Mouse (Mus musculus) retina, postnatal 7 days (tissue): ENCODE results near the gene Snapin.
A peak's percentile ranks its signal among the peaks of the same experiment; 100 is the strongest.

Source experiments
- DNase-seq: peaks from one replicate; pipeline ENCODE4 v3.0.0-alpha.2; 2012; ENCODE audit warnings: low read depth, low spot score

The Snapin gene

GRCm38 (mm10) chr3:90490696-90491256 is at the start of gene Snapin:
TSS of gene Snapin (minus strand) at chr3:90491033.
- peak; percentile 91 for DNase-seq

- no peak for DNase-seq
Observed at GRCm38 (mm10) chr3:90537905-90538296, 47.1 kb upstream of the Snapin start.

- no peak for DNase-seq
Observed at GRCm38 (mm10) chr3:90537141-90537904, 46.5 kb upstream of the Snapin start, which contains the start of gene S100a16. TSS of gene S100a16 (plus strand) at chr3:90537254.

- DNase-seq, result no peak
Observed at GRCm38 (mm10) chr3:90535446-90535845, 44.6 kb upstream of the Snapin start.

GRCm38 (mm10) chr3:90531713-90532112 is 40.9 kb upstream of the Snapin start:
- DNase-seq, result no peak

GRCm38 (mm10) chr3:90527291-90527873 is 36.5 kb upstream of the Snapin start:
- no peak for DNase-seq

GRCm38 (mm10) chr3:90526580-90526979 is 35.7 kb upstream of the Snapin start, which contains the start of gene S100a14:
TSS of gene S100a14 (plus strand) at chr3:90526856.
- no peak for DNase-seq

GRCm38 (mm10) chr3:90526076-90526475 is 35.2 kb upstream of the Snapin start:
- DNase-seq, result no peak

- peak; percentile 33 for DNase-seq
Observed at GRCm38 (mm10) chr3:90525421-90525820, 34.6 kb upstream of the Snapin start.

GRCm38 (mm10) chr3:90517711-90518110 is 26.9 kb upstream of the Snapin start:
- DNase-seq, result no peak

- no peak for DNase-seq
Observed at GRCm38 (mm10) chr3:90515789-90516188, 25.0 kb upstream of the Snapin start.

- DNase-seq, result no peak
Observed at GRCm38 (mm10) chr3:90515242-90515641, 24.4 kb upstream of the Snapin start.

- no peak for DNase-seq
Observed at GRCm38 (mm10) chr3:90514691-90515090, 23.9 kb upstream of the Snapin start.

GRCm38 (mm10) chr3:90513796-90514590 is 23.2 kb upstream of the Snapin start, which contains the start of the genes S100a1 and S100a13:
TSS of gene S100a1 (minus strand) at chr3:90514392.
TSS of gene S100a13 (plus strand) at chr3:90514435.
- DNase-seq, result no peak

- DNase-seq, result no peak
Observed at GRCm38 (mm10) chr3:90512948-90513642, 22.3 kb upstream of the Snapin start.

- DNase-seq, result no peak
Observed at GRCm38 (mm10) chr3:90512276-90512675, 21.4 kb upstream of the Snapin start.

- DNase-seq, result no peak
Observed at GRCm38 (mm10) chr3:90509747-90510123, 18.9 kb upstream of the Snapin start.

- peak; percentile 99 for DNase-seq
Observed at GRCm38 (mm10) chr3:90508950-90509746, 18.3 kb upstream of the Snapin start, which contains the start of gene Chtop. TSS of gene Chtop (minus strand) at chr3:90509498.

GRCm38 (mm10) chr3:90508287-90508949 is 17.6 kb upstream of the Snapin start:
- no peak for DNase-seq

GRCm38 (mm10) chr3:90506362-90506761 is 15.5 kb upstream of the Snapin start:
- DNase-seq, result no peak
